In the genomic region with DNA sequence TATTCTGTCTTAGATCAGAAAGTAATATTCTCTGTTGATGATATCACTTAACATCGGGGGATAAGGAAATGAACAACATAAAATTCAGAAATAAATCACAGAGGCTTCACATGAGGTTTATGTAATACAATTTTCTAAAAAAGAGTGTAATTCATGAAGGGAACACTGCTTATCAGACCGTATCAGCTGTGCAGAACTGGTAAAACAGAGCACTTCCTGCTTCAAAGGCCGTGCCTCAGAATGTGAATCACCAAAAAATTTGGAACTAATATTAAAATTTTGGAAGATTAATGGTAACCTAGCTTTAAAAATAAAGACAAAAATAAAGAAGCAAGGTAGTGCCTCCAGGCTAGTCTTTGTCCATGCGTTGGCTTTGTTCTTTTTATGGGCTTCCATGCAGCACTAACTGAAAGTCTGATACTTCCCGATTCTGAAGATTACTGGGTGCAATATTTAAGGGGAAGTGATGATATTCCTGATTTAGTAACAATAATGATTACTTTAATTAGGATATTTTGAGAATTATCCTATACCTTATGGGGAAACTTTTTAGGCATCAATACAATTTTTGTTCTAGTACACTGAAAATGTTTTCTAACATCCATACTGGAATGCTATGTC, we compare ENCODE assay signal across 15 mouse cellular contexts.
"Had no signal": no experiment of that assay in that cellular context is flagged by ENCODE, and none has a peak within 500 bp of the region (broad histone marks: within the 10 kb centered on the region; RNA-seq: fewer than 3 reads in every experiment).

No protein-coding gene starts in this region.

- H3K4me3 ChIP-seq: liver, embryonic 13.5 days; megakaryocyte, embryonic 14.5 days had no signal

- ATAC-seq: intestine, embryonic 16.5 days had no signal

- H3K27ac ChIP-seq: liver, embryonic 13.5 days had no signal

- H3K4me1 ChIP-seq: liver, embryonic 13.5 days; megakaryocyte, embryonic 14.5 days had no signal

- H3K36me3 ChIP-seq: liver, embryonic 13.5 days had no signal

- H3K9me3 ChIP-seq: liver, embryonic 13.5 days; megakaryocyte, embryonic 14.5 days had no signal

- DNase-seq: kidney, adult 18-20 months; kidney, adult 9 months; kidney, postnatal 14 days; kidney, postnatal 4 days; liver, embryonic 13.5 days; lung, adult 2 months; lung, postnatal 14 days; lung, postnatal 4 days; midbrain, embryonic 14.5 days; right cerebral cortex, postnatal 25 days; spleen, adult 18-20 months; thymus, adult 2 months; thymus, postnatal 25 days had no signal

- H3K27me3 ChIP-seq: liver, embryonic 13.5 days; megakaryocyte, embryonic 14.5 days had no signal
